Mouse (Mus musculus): ENCODE data around the gene Fgf8.

Gene Fgf8

DNA sequence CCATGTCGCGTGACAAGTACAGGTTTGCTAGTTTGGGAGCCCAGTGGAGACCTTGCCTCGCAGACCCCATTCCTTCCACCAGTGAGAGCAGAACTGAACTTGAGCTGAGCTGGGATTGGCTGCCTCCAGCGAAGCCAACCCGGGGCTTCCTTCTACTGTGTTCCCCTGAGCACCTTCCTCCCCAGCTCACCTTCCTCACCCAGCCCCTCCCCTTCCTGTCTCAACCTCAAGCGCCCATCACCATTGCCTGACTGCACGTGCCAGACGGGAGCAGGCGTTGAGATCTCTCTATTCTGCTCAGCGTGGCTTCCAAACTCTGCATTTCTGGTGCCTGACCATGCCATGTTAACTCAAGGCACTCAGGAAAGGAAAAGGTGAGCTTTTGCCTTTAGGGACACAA lies 15.5 kb downstream of the Fgf8 start:
- no peak for DNase-seq (ENCODE audit: low read depth)

DNA sequence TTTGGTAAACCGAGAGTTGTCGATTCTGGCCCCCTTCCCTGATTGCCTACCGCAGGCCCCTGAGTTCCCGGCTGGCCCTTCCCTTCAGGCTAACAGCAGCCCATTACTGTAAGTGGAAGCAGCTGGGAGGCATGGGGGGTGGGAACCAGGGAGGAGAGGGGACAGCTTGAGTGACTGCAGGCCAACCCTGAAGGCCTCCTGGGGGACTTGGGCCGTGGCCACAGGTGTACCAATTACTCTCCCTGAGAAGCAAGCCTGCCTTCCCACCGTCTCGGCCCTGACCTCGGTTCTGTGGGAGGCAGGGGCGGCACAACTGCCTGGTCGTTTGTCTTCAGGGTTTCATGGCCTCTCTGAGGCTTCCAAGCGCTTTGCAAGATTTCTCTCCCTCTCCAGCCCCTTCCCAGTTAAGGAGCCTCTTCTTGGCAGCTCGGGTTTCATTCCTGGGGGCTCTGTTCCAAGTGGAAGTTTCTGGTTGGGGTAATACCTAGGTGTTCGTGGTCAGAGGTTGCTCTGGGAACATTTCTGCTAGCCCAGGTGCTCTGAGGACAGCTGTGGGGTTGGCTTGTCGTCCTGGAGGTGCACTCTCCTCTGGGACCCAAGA lies 16.9 kb downstream of the Fgf8 start:
- DNase-seq (ENCODE audit: low read depth) = no peak

DNA sequence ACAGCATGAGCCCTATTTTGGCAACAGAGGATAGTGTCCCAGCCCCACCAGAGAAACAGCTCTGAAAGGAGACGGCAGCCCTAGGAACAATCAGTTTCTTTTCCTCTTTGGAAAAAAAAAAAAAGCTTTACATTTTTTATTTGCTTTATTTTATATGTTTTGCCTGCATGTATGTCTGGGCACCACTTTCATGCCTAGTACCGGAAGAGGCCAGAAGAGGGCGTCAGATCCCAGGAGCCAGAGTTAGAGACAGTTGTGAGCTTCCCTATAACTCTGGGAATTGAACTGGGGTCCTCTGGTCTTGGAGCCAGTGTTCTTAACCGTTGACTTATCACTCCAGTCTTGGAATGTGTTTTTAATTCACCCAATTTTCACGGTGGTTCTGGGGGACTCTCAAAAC lies 20.5 kb downstream of the Fgf8 start:
- no peak for DNase-seq (ENCODE audit: low read depth)

DNA sequence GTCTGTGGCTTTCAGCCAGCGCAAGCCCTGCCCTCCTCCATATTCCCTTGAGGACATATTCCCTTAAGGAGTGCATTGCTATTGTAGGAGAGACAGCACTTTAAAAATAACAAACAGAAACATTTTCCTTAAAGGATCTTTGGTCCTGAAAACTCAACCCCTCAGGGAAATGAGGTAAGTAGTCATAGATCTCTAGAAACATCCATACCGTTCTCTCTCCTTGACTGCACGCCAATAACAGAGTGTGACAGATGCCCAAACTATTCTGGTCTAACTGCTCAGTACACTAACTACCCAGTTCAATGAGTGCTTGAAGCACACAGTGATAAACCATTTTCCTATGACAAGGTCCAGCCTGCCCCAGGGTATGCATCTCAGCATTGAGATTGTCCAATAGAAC lies 24.4 kb downstream of the Fgf8 start:
- DNase-seq (ENCODE audit: low read depth) = no peak

DNA sequence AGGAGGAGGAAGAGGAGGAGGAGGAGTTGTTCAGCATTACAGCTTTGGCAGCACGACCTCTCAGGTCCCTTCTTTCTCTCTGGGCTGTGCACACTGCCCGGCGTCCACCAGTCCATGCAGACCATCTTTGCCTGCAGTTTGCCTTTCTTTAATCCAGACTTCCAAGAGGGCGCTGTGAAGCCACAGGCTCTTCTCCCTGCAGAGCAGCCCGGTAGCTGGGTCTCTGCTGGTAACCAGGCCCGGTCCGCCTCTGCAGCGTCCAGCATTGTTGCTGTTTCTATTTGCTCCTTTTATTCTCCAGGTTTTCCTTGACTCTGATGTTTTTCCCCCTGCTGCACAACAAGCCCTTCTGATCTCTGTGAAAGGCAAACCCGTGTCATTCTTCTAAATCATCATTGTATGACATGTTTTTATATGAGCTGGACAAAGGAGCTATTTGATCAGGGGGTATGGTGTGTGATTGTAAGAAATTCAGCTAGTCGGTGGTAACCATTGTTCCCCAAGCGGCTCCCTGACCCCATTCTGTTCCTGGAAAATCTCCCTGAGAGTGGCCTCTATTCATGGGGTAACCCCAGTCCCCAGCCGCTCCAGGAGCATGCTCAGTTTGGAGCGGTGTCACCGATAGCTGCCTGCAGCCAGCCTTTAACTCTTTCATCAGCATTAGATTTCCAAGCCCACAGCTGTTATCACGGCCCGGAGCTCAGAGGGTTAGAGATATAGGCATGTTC lies 25.1 kb downstream of the Fgf8 start:
- DNase-seq (ENCODE audit: low read depth) = no peak

DNA sequence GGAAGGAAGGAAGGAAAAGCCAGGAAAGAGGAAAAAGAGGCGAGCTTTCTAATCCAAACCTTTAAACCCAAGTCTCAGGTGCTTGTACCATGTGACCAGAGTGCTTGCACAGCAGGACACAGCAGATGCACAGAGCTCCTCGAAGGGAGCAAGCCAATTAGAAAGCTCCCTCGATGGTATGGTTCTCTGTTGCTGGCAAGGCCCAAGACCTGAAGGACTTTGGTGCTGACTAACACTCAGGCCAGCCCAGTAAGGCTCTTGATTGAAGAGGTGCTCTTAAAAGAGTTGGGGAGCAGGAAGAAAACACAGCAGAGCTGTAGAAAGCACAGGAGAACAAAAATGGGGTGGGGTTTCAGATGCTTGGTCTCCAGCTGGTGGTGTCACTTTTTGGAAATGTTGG lies 34.0 kb downstream of the Fgf8 start:
- DNase-seq (ENCODE audit: low read depth) = no peak

DNA sequence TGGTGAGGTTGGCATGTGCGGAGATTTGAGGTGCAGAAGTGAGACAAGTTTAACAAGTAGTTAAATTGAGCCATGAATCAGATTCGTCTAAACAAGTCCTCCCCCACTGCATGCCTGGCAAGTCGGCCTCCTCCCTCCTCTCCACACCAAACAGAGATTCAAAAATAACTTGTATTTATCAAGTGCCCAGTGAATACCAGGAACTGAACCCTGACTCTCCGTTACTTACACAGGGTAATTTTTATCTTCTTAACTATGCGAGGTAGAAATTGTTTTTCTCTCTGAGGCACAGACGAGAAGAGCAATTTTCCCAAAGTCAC lies 46.5 kb downstream of the Fgf8 start:
- no peak for DNase-seq (ENCODE audit: low read depth)

DNA sequence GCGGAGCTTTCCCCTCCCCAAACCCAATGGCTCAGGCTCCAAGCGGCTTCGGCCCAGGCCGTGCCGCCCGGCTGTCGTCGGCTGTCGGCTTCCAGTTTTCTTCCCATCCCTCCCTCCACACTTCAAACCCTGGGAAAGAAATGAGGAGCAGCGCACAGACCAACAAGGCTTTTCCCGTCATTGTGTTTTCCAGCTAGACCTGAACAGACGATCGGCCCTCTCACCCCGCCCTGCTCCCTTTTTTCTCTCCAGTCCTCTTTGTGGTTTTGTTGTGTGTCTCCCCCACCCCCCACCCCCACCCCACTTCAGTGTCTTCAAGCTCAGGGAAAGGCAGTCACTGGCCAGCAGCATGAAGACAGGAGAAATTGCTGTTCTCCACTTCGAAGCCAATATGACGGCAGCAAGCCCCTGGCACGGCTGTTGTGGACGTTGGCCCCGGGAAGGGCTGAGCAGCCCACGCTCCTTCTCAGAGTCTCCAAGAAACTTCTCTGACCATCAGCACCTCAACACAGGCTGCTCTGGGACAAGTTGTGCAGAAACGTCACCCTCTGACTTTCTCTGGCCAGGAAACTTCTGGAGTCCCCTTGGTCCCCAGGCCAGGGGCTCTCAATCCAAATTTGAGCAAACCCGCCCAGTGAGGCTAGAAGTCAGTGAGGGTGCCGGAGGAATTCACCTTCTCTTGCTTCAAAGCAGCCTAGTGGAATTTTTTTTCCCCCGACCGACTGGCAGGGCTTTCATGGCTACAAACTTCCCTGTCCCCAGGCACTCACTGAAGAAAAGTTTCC lies 47.0 kb downstream of the Fgf8 start:
- no peak for DNase-seq (ENCODE audit: low read depth)

DNA sequence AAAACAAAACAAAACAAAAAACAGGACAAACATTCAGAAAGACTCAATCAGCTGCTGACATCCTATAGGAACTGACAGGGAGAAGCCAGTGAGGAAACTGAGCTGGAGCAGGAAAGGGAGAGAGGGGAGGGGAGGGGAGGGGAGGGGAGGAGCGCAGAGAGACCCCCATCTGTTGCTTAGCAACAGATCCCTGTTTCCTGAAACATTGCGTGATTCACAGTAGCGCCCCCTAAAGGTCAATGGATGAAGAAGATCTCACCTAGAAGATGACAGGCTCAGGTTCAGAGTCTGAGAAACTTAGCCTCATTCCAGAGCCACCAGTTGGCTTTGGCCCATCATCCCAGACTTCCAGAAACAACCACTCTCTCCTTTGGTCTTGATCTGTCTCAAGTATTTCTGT lies 48.7 kb downstream of the Fgf8 start:
- DNase-seq (ENCODE audit: low read depth) = peak; percentile 12

DNA sequence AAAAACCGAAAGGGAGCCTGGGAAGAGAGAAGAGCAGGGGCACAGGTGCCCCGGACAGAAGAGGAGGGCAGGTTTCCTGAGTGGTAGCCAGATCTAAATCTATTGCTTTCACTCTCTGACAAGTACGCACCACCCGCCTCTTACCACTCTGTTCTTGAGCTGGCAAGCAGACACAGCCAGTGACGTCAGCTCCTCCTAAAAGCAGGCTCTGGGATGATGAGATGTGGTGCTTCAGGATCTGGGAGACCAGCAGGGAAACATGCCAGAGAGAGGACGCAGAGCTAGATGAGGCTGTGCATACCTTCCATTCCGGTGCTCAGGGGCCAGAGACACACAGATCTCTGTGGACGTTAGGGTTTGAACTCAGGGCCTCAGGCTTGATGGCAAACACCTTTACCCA lies 50.5 kb downstream of the Fgf8 start:
- DNase-seq (ENCODE audit: low read depth) = no peak

DNA sequence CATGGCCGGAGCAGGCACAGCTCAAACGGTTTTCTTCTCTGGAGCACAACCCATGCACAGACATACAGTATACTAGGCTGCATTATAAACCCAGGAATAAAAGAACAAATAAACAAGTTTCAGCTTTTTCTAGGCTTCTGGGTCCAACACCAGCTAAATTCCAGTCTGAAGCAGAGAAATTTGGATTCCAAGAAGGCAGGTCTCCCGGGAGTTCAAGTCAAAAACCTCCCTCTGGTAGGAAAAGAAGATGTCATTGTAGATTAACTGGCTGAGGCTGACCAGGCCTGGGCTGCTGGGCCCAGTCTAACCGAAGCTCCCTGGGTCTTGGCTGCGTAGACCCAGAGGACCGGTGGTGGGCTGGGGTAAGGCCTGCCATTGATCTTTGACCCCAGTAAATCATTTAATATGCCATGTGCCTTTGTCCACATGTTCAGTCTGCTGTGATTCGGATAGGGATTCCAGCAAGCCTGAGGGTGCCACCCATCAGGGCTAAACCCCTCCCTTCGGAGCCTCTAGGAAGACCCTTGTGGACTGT lies 51.6 kb downstream of the Fgf8 start:
- no peak for DNase-seq (ENCODE audit: low read depth)

DNA sequence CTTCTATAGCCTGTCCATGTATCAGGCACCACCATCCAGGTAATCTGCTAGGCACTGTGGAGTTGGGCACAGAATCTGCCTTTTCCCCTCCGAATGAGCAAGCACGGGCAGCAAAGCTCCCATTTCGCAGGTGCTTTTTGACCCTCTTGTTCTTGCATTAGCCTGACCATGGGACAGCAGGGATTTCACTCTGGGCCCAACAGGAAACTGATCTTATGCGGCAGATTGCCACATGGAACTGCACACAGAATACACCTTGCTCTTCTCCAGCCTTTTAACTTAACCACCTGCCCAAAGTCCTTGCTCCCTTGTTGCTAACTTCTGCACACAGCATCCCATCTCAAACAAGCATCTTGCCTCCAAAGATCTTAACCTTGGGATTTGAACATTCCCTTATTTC lies 55.7 kb downstream of the Fgf8 start:
- no peak for DNase-seq (ENCODE audit: low read depth)

All from c-Kit-positive CD71-negative TER-119-negative erythroid progenitor cells, embryonic 14.5 days (primary cell).